Mouse (Mus musculus): ENCODE measurements around the gene Wnt3a. TPM values are rescaled to one million over a fixed set of nuclear protein-coding genes. Genes with fewer than 3 reads are reported as not detected.

Gene Wnt3a
- total and polyA plus RNA-seq, 2 experiments from 2014 or later: 0.31 to 0.68 TPM

DNA sequence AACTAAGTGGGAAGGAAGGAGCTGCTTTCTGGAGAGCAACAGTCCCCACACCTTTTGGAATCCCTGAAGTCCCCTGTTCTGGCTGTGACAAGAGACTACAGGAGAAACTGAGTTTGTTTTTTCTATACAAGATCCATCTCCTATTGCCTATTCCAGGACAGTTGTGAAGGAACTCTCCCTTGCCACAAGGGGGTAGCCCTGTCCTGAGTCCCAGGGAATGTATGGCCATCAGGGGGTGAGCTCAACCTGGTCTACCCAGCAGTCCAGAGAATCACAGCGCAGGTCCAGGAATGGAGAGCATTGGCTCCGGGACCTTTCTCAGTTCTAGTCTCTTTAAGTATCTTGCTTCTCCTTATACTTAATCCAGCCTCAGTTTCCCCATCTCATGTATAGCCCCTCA lies 57.8 kb downstream of the Wnt3a start:
- 85% methylated on average over 2 of the region's 2 CpGs for WGBS

DNA sequence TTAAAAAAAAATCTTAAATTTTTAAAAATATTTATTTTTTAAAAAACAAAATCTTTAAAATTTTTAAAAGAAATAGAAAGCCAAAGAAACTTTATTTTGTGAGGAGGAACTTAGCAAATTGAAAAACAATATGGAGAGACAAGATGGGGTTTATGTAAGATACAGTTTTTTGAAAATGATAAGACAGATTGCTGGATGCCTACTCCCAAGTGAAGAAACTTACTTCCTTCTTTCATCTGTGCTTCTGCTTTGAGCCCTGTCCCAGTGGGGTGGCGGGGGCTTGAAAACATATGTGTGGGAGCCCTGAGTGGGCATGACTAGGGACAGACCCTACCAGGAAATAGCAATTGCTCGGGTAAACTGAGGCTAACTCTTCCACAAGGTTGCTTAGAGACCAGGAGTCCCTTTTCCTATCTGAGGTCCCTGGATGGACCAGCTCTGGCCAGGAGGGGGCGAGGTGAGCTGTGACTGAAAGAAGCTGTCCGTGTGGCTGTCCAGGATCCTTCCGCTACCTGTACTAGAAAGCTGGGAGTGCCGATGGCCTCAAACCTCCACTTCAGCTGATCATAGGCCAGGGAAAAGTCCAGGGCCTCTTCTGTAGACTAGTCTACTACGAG lies 60.3 kb downstream of the Wnt3a start:
- H3K36me3 ChIP-seq (ENCODE audit: insufficient read depth, low read length): no peaks in the 10 kb centered on the region
- 15% methylated on average over 7 of the region's 7 CpGs for WGBS
- no peaks in the 10 kb centered on the region for H3K27me3 ChIP-seq (ENCODE audit: insufficient read depth, low read length)
- no peak overlapping the region for H3K27ac ChIP-seq
- ATAC-seq (no peak), DNase-seq (ENCODE audit: low spot score) (peak; percentile 68)
- H3K9ac ChIP-seq (replicated peaks; ENCODE audit: low read length): no peak overlapping the region
- H3K4me3 ChIP-seq (ENCODE audit: low read length): no peak overlapping the region
- H3K9me3 ChIP-seq (ENCODE audit: low read length): no peaks in the 10 kb centered on the region
- no peak overlapping the region for H3K4me2 ChIP-seq (ENCODE audit: low read depth, low read length)
- TF ChIP-seq CTCF (IDR thresholded peaks at IDR 0.05; ENCODE audit: low read depth): peak; percentile 76
- H3K4me1 ChIP-seq (ENCODE audit: insufficient read depth, low read length): peaks cover 12% of the 10 kb centered on the region

More for the DNA sequence above, 57.8 kb downstream of the Wnt3a start:
- no peak overlapping the region for H3K9ac ChIP-seq (replicated peaks; ENCODE audit: low read length)
- H3K27ac ChIP-seq: no peak overlapping the region
- H3K4me2 ChIP-seq (ENCODE audit: low read depth, low read length): no peak overlapping the region
- H3K27me3 ChIP-seq (ENCODE audit: insufficient read depth, low read length): no peaks in the 10 kb centered on the region
- peaks cover 4% of the 10 kb centered on the region; the same call in 1 of the 2 replicates for H3K4me1 ChIP-seq (ENCODE audit: insufficient read depth, low read length)
- peak; percentile 38 for TF ChIP-seq CTCF (IDR thresholded peaks at IDR 0.05; ENCODE audit: low read depth)
- no peak for DNase-seq (ENCODE audit: low spot score)
- ATAC-seq: no peak
- H3K9me3 ChIP-seq (ENCODE audit: low read length): no peaks in the 10 kb centered on the region
- H3K36me3 ChIP-seq (ENCODE audit: insufficient read depth, low read length): no peaks in the 10 kb centered on the region
- no peak overlapping the region for H3K4me3 ChIP-seq (ENCODE audit: low read length)

DNA sequence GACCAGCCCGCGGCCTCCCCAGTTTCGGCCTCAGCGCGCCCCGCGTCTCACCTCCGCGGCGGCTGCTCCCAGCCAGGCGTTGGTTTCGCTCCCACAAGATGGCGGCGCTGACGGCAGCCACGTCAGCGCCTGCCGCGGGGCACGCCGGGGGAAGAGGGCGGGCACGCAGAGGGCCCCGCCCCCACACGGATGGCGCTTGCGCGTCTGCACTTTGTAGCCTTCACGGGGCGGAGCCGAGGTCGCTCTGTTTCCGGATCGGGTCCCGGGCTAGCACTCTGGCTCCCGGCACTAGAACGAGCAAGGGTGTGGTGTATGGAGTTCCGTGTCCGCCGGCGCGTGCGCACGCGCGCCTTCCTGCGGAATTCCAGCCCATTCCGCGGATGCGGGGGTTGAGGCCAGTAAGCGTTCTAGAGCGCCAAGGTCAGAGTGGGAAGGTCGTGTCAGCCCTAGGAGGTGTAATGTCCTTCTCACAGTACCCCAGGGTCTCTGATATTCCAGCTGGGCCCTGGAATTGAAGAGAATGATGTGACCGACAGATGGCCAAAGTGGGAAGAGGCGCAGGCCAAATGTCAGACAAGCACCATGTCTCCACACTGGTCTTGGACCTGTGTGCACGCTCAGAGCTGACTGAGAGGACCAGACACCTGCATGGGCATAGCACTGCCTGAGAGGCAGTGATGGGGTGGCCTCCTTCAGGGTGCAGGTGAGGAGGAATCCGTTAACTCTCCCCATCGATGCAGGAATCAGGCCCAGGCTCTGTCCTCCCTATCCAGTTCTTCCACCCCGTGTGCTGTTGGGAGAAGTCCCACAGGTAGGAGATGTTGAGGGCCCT lies 62.2 kb downstream of the Wnt3a start, which contains the start of gene Arf1:
Gene Arf1, minus strand, starts transcription at position 149 of the 832 bp plus-strand sequence.
- DNase-seq (ENCODE audit: low spot score) (peak; percentile 99), ATAC-seq (peak; percentile 97)
- no peak for TF ChIP-seq CTCF (IDR thresholded peaks at IDR 0.05; ENCODE audit: low read depth)
- peak within 1 kb of the TSS; percentile 93 for H3K4me3 ChIP-seq (ENCODE audit: low read length)
- peak within 1 kb of the TSS; percentile 95 for H3K9ac ChIP-seq (replicated peaks; ENCODE audit: low read length)
- H3K27ac ChIP-seq: peak within 1 kb of the TSS; percentile 94
- peak within 1 kb of the TSS; percentile 71 for H3K4me2 ChIP-seq (ENCODE audit: low read depth, low read length)
- H3K9me3 ChIP-seq (ENCODE audit: low read length): no peaks in the 10 kb centered on the region
- peaks cover 12% of the 10 kb centered on the region for H3K4me1 ChIP-seq (ENCODE audit: insufficient read depth, low read length)
- whole genome bisulfite sequencing: 4% methylated on average over 58 of the region's 59 CpGs
- no peaks in the 10 kb centered on the region for H3K36me3 ChIP-seq (ENCODE audit: insufficient read depth, low read length)
- no peaks in the 10 kb centered on the region for H3K27me3 ChIP-seq (ENCODE audit: insufficient read depth, low read length)

DNA sequence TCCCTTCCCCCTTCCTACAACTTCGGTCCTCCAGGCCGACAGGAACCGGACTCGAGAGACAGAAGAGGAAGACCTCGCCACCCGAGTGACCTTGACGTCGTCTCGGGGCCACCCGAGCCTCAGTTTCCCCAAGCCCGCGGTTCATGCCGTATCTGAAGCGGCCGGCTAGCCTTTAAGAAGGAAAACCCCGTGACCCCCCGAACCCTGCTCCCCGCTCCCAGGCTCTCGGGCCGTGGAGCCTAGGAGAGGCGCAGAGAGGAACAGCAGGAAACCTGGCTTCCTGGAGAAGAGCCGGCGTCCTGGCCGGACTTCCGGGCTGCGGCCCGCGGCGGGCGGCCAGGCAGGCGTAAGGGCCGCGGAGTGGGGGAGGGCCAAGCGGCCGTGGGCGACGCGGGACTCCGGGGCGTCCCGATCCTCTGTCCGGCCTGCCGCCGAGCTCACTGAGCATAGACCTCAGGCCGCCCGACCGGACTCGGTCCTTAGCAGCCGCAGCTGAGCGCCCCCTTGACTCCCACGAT lies 62.9 kb downstream of the Wnt3a start:
- Histone ChIP-seq H3K9me3 (ENCODE audit: low read length) (no peaks in the 10 kb centered on the region), H3K4me1 (ENCODE audit: insufficient read depth, low read length) (peaks cover 12% of the 10 kb centered on the region), H3K27me3 (ENCODE audit: insufficient read depth, low read length) (no peaks in the 10 kb centered on the region), H3K9ac (replicated peaks; ENCODE audit: low read length) (peak overlapping the region; percentile 95), H3K36me3 (ENCODE audit: insufficient read depth, low read length) (no peaks in the 10 kb centered on the region), H3K4me3 (ENCODE audit: low read length) (peak overlapping the region; percentile 93), H3K4me2 (ENCODE audit: low read depth, low read length) (peak overlapping the region; percentile 71), H3K27ac (peak overlapping the region; percentile 94)
- peak; percentile 81 for ATAC-seq
- DNase-seq (ENCODE audit: low spot score): no peak
- whole genome bisulfite sequencing: under 1% methylated on average over 49 of the region's 51 CpGs
- TF ChIP-seq CTCF (IDR thresholded peaks at IDR 0.05; ENCODE audit: low read depth): no peak

DNA sequence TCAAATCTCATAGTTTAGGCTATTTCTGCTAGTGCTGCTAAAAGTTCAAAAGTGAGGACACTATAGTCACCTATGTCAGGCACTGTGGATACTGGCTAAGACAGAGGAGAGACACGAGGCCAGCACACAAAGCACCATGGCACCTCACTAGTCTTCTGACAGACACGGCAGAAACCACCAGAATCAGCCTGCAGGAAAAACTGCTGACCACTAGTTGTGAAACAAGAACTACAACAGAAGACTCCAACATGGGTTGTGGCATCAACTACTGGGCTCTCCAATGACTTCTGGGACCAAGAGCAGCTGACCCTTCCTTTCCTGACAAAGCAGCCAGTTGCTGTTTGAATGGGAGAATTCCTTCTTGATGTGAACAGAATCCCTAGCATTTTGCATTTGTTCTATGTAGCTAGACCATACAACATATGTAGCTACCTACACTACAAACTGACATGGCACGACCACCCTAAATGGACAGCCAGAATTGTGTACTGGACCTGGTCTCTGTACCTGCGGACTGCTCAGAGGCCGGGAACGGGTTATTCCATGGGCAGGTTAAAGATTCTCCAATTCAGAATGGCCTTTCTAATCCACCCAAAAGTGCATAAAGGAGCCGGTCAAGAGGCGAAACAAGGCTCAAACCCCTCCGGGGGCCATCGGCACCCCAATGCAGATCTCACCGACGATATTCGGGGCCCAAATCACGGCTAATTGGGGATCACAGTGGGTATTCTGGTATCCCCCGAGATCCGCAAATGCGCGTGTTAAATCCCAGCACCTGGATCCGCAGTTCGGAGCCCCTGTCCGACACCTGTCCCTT lies 63.6 kb downstream of the Wnt3a start:
- Histone ChIP-seq H3K27ac (peak overlapping the region; percentile 94), H3K9ac (replicated peaks; ENCODE audit: low read length) (peak overlapping the region; percentile 95), H3K9me3 (ENCODE audit: low read length) (no peaks in the 10 kb centered on the region), H3K27me3 (ENCODE audit: insufficient read depth, low read length) (no peaks in the 10 kb centered on the region), H3K36me3 (ENCODE audit: insufficient read depth, low read length) (no peaks in the 10 kb centered on the region), H3K4me3 (ENCODE audit: low read length) (peak overlapping the region; percentile 93), H3K4me2 (ENCODE audit: low read depth, low read length) (peak overlapping the region; percentile 71), H3K4me1 (ENCODE audit: insufficient read depth, low read length) (peaks cover 12% of the 10 kb centered on the region)
- DNase-seq (ENCODE audit: low spot score) (peak; percentile 17), ATAC-seq (no peak)
- no peak for TF ChIP-seq CTCF (IDR thresholded peaks at IDR 0.05; ENCODE audit: low read depth)
- WGBS: 3% methylated on average over 21 of the region's 21 CpGs

DNA sequence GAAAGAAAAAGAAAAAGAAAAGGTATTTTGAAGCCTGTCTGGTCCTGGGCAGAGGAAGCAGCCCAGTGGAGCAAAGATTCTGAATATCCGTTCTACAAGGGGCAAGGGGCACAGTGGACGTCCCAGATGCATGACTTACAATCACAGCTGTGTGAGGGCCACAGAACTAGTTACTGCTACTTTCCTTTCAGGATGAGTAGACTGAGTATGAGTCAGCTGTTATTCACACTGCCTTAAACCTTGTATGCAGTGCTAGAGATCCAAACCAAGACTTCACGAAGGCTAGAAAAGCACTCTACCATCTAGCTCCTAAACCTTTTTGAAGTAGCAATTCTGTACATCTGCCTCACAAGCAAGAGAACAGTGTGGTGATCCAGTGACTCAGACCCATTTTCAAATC lies 64.3 kb downstream of the Wnt3a start:
- peak overlapping the region; percentile 71 for H3K4me2 ChIP-seq (ENCODE audit: low read depth, low read length)
- no peak for TF ChIP-seq CTCF (IDR thresholded peaks at IDR 0.05; ENCODE audit: low read depth)
- H3K9me3 ChIP-seq (ENCODE audit: low read length): no peaks in the 10 kb centered on the region
- no peak for ATAC-seq
- peaks cover 12% of the 10 kb centered on the region for H3K4me1 ChIP-seq (ENCODE audit: insufficient read depth, low read length)
- DNase-seq (ENCODE audit: low spot score): no peak
- H3K9ac ChIP-seq (replicated peaks; ENCODE audit: low read length): peak overlapping the region; percentile 95
- 43% methylated on average over 3 of the region's 3 CpGs for WGBS
- H3K27me3 ChIP-seq (ENCODE audit: insufficient read depth, low read length): no peaks in the 10 kb centered on the region
- no peaks in the 10 kb centered on the region for H3K36me3 ChIP-seq (ENCODE audit: insufficient read depth, low read length)
- no peak overlapping the region for H3K27ac ChIP-seq
- peak overlapping the region; percentile 93 for H3K4me3 ChIP-seq (ENCODE audit: low read length)

Data from hindbrain, postnatal 0 days (tissue).